Mouse (Mus musculus): ENCODE data around the gene Fam169a.
"Not testable (repeated sequence)": the region's sequence is repeated elsewhere in the genome, so short reads cannot be mapped to it uniquely, and the experiment has no call there.

Gene Fam169a

DNA sequence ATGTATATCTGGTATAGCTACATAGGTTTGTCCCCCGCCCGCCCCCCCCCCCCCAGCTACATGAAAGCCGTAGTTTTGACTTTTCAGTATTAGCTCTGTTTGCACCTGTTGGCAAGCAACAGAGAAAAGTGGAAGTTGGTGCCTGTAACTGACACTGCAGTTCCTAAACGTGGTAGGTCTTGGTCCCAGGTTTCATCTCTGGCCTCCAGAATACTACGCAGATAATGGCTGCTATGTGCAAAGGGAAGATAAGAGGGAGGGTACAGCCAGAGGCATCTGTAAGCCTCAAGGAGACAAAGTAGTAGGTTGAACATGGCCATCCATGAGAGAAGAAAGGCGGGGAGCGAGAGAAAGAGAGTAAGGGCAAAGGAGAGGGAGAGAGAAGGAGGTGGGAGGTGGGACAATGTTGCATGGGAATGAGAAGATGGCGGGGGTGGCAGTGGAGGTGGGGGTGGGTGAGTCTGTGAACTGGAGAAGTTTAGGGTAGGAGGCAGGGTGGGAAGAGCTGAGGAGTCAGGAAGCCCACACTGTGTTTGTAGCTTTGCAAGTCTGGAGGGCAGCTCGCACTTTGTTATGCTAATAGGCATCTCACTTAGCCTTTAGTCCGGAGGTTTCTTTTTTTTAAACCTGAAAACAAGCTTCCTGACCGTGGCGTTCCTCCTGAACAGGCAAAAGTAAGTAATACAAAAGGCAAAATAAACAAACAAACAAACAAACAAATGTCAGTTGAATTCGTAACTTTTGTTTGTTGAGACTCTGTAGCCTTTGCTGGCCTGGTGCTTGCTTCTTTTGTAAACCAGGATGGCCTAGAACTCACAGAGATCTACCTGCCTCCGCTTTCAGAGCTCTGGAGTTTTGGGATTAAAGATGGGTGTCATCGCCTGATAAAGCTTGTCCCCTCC lies at the start of gene Fam169a:
TSS of gene Fam169a (plus strand) at position 638 of the 902 bp plus-strand sequence.
- no peak for DNase-seq

DNA sequence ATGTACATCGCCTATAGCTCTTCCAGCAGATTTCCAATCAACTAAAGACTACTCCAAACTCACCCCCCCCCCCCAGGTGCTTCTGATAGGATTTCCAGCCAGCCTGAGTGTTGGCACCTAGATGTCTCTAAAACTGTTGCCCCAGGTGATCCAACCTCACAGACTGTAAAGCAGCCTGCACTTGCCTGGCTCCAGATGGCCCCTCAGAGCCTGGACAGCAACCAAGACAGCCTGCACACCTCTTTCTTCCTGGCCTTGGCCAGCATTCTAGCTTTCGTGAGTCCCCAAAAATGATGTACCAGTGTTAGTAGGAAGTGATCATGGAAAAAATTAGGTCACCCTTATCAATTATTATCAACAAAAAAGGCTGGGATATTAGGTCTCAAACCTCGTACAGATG lies 49.4 kb upstream of the Fam169a start:
- no peak for DNase-seq

DNA sequence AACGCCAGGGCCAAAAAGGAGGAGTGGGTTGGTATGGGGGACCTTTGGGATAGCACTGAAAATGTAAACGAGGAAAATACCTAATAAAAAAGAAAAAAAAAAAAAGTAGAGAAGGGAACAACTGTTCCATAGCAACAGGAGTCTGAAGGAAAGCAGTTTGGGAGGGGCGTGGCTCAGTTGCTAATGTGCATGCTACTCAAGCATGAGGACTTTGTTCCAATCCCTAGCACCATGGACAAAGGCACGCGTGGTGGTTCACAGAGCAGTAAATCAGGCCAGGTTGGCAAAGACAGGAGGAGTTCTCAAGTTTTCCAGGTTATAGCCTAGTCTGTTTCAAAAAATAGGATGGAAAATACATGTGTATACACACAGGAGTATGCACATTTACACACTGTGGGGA lies 47.0 kb upstream of the Fam169a start:
- no peak for DNase-seq

DNA sequence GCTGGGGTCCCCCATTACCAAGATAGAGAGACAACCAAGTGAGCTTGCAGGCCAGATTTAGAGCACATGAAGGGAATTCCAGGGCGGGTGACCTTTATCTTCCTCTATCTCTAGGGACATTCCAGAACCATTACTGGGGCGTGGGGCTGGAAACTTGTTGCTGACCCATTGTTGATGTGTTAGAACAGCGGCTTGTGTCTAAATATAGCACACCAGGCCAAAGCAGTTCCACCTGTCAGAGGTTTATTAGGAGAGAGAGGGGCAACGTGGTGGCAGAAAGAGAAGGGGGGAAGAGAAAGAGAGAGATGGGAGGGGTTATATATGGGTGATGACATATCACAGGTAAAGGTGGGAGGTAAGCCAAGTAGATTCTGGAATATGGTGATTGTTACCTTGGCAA lies 45.2 kb upstream of the Fam169a start:
- DNase-seq = no peak

DNA sequence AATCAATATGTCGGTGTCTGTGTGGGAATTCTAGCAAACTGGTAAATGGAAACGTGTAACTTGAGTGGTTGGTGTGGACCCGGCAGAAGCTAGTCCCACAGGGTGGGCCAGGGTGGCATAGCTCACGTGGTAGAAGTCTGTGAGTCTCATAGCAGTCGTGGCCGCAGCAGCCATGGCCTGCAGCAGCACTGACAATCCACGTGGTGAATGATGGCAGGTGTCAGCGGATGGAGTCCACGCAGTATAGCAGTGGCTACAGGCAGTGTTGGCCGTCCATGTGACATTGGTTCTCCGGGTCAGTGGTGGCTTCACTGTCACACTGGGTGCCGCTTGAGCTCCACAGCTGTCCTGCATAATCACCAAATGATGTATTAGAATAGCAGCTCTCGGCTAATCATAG lies 37.0 kb upstream of the Fam169a start:
- no peak for DNase-seq

DNA sequence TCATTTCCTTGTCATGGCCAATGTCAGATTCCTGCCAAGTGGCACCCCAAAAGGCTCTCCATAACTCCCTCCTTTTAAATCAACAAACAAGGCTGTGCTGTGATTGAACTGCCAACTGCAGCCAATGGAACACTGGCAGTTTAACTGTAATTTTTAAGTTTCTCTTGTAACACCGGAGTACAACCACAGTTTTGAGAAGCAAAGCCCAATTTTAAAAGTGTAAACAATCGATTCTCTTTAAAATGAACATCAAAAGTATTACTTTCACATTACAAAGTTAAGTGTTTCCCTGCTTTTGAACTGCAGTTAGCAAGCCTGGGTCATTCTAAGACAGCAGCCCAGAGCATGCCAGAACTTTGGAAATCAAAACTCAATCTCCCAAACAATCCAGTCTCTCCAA lies 32.8 kb upstream of the Fam169a start, which contains the start of gene 1700029F12Rik:
TSS of gene 1700029F12Rik (minus strand) at position 101 of the 400 bp plus-strand sequence.
- DNase-seq = no peak

DNA sequence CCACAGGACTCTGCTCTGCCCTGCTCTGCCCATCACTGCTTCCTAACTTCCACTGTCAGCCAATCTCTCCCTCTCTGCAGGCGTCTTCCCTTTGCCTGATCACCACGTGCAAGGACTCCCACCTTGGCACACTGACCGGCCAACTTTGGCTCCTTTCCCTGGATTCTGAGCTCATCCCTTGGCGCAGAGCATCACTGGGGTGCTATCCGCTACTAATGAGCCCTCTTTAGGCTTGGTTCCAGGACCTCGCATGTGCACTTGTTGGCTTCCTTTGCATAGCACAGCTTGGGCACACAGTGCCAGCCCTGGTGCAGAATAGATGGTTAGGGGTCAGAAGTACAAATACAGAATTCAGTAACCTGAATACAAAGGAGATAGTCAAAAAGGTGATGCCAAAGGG lies 15.9 kb upstream of the Fam169a start:
- peak; percentile 51 to 81 for DNase-seq

DNA sequence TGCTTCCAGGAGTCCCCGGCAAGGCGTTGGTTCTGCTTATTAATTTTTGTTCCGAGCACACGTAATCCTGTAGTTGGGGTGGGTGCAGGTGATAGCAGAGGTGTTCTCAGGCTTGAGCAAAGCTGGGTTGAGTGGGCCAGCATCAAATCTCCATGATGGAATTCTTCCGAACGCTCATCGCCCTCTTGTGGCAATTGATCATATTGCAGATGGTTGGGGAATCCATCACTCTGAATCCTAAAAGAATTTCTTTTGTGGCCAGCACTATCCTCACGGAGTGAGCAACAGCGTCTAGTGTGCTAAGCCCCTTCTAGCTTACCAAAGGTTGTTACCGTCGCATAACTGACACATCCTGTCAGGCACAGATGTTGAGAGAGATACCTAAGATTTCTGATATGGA lies 14.4 kb upstream of the Fam169a start:
- peak; percentile 9 to 61 for DNase-seq

DNA sequence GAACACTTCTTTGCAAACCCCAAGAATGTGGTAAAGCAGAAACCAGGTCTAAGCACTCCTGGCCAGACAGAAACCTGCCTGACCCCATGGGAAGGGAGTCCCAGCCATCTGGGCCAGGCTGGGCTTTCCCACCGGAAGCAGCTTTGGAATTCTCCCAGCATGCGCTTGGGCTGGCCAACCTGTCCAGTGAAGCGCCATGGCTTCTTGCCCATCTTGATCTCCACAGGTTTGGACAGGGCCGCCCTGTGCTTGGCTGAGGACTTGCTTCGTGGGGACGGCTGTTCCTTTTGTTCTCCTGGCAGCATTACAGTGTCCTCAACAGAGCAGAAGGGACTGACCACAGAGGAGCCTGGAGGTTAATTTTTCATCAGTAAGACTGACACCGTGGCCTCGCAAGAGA lies 13.2 kb upstream of the Fam169a start:
- DNase-seq = peak in 1 of 2 experiments; percentile 5

DNA sequence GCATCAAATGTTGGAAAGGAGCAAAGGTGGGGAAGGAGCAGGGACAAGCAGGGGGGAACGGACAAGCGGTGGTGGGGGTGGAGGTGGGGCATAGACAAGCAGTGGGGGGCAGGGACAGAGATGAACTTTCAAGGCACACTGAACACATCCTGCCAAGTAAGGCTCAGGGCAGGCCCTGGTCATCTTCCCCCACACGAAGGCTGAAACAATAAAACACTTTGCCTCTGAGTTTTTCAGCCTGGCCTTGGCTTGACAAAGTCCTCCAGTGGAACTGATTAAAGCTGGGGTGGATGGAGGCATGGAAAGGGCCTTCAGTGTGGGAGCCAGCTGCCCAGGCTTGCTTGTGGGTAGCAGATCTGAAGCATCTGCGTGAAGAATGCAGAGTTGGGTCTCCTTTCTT lies 9.3 kb upstream of the Fam169a start:
- no peak for DNase-seq

DNA sequence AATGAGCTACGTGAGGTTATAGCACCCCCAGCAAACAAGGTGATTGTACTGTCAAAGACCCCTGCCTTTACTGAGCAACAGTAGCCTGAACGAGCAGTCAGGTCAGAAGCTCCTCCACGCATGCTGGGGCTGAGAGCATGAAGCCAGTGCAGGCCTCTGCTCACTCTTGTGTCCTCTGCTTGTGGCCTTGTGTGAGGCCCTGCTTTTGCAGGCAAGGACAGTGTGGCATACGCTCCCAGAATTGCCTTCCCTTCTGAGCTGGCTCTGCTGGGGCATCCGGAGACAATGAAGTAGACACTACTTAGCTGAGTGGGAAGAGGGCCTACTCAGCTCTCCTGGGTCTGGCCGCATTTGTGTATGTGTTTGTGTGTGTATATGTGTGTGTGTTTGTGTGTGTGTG lies 7.3 kb upstream of the Fam169a start:
- no peak for DNase-seq

DNA sequence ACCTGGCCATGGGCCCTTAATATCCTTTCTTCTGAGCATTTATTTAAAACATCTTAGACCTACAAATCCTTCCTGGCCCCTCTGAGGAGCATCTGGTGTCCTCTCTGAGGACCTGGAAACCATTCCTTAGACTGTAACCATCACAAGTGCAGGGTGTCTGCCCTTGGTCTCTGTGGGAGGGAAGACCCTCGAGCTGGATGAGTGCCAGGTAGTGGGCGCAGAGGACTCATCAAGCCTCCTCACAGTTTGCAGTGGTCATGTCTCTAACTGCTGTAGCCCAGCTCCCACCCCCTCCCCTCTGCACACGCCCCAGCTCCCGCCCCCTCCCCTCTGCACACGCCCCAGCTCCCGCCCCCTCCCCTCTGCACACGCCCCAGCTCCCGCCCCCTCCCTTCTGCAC lies 6.8 kb upstream of the Fam169a start:
- DNase-seq = no peak

DNA sequence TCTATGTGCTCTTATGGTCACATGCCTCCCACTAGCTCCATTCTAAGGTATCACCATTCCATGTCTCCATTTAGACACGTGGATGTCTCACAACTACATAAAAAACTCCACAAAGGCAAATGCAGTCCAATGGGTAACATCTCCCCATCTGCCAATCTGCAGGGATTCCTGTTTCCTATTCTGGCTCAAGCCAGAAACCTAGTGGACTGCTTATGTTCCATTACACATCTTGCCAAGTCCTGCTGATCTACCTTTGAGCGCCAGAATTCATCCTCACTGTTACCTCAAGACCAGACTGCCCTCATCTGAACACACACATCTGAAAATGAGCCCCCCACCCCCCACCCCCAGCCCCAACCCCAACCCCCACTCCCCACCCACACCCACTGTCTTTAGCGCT lies 4.9 kb upstream of the Fam169a start:
- DNase-seq = no peak

DNA sequence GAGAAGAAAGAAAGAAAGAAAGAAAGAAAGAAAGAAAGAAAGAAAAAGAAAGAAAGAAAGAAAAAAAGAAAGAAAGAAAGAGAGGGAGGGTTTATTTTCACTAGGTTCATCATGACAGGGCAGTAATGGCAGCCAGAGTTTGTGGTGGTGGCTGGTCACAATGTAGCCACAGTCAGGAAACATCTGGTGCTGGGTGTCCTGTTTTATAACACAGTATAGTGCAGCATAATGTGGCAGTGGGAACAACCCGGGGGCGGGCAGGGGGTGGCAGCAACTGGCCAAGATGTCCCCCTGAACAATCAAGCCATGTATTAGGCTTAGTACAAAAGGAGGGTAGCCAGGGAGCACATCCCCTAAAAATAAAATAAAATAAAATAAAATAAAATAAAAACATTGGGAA lies 3.7 kb upstream of the Fam169a start:
- DNase-seq = no peak

DNA sequence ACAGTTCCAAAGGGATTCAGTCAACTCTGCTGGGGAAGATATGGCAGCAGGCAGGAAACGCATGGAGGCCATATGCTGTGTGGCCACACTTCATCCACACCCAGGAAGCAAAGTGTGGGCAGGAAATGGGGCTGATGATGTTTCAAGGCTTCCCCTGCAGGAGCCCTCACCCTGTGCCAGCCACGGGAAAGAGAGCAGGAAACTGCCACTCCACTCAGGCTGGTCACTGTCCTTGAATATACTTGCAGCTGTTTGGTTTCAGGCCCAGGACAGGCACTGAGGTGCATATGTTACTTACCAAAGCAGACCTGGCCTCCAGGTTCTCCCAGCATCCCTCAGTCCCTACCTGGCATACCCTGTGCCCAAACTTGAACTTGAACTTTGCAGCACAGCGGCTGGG lies 2.7 kb upstream of the Fam169a start:
- DNase-seq = no peak

DNA sequence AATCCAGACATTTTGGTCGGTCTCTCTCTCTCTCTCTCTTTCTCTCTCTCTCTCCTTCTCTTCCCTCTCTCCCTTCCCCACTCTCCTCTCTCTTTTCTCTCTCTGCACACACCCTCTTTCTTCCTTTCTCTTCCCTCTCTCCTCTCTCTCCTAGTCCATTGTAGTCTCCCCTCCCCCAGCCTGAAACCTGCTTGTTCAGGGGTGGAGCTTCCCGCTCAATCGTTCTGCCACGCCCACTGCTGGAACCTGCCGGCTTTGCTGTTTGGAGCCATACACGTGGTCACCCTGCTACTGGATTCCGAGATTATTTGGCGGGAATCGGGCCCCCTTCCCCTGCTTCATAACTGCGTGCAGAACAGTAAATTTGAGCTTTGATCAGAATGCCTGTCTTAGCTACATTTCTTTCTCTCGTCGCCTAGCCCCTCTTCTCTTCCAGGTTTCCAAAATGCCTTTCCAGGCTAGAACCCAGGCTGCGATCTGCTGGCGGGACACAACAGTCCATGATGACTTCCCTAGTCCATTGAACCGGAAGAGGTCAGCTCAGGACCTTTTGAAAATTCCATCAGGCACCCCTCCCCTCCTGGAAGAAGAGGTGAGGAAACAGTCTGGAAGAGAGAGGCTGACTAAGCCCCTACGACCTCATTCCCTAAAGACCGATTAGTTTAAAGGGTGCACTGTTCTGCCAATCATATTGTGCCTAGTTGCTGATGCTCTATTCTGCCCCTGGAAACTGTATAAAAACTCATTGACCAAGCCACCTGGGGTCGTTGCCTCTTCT lies 2.1 kb upstream of the Fam169a start:
- not testable (repeated sequence) for DNase-seq

DNA sequence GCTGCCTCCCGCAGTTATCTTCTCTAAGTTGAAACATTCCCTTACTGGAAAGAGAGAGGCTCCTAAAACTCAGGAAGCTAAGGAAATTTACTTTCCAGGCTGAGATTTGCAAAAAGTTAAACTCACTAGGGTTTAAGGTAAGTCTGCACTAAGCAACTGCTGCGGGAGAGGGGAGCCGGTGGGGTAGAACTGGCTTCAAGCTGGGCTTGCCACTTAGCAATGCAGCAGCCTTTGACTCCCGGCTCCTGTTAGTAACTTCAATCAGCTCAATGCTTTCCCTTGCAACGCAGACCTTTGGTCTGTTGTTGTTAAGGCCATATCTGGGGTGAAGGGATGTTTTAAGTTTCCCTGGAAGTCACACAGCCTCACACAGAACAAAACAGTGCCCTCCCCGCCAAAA lies 605 bp downstream of the Fam169a start:
- no peak for DNase-seq

DNA sequence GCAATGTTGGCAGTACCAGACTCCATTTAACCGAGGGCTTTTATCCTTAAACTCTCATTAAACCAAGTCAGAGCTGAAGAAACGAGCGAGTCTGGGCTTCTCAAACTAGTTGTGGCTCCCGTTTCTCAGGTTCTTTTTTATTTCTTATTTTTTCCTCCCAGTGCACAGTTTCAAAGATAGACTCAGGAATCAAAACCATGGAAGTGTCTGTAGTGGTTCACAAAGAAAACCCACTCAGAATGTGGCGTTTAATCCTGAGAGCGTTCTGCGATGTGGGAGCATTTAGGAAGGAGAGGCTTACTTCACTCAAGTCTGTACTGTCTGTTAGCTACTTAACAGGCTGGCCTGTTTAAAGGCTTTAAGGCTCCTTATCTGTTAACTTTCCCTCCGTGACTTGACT lies 1.1 kb downstream of the Fam169a start:
- DNase-seq = no peak

DNA sequence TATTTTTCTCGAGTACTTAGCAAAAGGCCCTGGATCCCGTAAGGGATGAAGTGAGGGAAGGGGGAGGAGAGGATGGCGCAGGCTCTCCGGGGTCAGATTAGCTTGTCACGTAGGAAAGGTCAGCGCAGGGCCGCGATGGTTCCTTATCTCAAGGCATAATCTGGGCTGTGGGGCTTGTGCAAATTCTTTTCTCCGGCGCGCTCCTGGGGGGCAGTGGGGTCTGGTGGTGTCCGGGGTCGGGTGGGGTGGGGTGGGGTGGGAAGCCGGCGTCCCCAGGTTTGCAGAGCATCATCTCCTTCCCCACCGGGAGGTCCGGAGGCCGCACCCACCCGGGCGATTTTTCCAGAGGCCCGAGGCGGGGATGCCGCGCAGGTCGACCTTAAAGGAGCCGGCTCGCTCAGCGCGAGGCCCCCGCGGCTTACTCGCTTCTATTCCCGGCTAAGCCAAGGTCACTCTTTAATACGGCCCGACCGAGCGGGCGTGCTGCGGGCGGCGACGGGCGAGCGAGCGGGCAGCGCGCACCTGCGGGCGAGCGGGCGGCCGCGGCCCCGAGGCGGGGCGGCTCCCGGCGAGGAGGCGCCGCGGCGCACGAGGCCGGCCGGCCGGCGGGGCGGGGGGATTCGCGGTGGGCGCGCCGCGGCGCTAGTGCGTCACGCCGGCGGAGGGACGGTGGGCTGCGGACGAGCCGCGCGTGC lies 4.0 kb downstream of the Fam169a start:
- DNase-seq = no peak

DNA sequence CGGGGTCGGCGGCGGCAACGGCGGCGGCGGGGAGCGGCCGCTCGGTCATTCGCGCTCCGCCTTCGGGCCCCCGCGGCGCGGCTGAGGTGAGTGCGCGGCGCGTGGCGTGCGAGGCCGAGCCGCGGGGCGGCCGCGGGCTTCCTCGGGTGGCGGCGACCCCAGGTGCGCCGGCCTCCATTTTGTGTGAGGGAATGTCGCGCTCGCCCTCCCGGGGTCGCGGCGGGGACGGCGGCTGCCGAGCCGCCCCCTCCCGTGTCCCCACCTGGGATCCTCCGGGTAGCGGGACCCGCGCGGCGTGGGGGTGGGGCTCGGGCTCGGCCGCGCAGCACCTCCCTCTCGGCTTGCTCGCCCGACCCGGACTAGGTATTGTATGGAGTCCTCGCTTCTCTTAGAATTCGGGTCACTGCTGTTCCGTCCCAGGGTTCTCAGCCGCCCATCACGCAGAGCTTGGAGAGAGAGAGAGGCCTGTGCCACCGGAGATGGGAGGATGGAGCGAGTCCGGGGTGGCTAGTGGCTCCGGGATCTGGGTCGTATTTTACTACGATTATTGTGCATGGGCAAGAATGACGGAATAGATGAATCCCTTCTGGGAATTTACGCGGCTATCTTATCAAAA lies 4.6 kb downstream of the Fam169a start:
- DNase-seq = no peak

DNA sequence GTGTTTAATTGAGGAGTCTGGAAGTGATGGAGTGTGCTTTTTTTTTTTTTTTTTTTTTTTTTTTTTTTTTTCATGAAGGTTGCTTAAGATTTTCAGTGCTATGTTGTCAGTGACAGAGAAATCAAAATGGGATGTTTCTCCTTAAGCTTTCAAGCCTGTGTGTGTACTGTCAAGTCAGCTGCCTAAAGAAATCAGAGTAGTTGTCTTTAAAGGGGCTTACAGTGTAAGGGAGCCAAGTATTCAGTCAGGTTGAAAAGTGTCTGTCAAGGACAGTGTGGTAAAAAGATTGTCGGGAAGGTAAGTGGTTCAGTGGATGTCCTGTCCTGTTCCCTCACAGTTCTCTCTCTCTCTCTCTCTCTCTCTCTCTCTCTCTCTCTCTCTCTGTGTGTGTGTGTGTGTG lies 6.4 kb downstream of the Fam169a start:
- DNase-seq = no peak

DNA sequence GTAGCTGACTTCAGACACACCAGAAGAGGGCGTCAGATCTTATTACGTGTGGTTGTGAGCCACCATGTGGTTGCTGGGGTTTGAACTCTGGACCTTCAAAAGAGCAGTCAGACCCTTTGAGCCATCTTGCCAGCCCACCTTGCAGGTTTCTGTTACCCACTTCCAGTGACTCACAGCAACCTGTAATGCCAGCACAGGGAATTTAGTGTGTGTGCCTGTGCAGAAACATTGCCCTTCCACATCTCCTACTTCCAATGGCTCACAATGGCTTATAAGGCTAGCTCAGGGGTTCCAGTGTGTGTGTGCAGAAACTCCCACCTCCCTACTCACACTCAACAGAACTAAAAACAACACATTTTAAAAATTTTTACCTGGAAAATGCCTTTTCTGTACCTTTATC lies 10.5 kb downstream of the Fam169a start:
- DNase-seq = no peak

DNA sequence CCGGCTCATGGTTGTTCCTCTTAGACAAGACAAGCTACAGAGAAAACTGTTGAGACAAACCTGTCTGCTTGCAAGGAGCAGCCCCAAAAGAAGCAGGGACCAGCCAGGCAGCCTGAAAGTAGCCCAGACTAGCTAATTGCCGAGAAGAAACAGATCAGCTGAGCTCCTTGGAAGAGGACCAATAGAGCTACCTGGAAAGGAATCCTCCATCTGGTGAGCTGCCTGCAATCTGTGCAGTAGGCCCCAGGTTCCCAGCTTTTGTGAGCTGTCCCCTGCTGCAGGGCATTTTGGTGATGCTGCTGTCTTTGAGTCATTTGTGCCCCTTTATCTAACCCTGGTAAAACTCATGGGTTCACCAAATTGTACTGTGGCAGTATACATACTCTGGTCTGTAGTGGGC lies 13.1 kb downstream of the Fam169a start:
- no peak for DNase-seq
